Mouse (Mus musculus) bone marrow macrophage, adult 2 months (primary cell): ENCODE results near the gene Kcnk7.

ENCODE experiments used
- CTCF ChIP-seq: IDR thresholded peaks from 2 replicates; pipeline ENCODE4 v1.5.1; 2012; ENCODE audit warnings: low read depth, mild to moderate bottlenecking, low read length, moderate library complexity
- POLR2A ChIP-seq: IDR thresholded peaks from 2 replicates; pipeline ENCODE4 v1.6.1; 2012; ENCODE audit warnings: mild to moderate bottlenecking, low read depth, low read length, borderline replicate concordance

- TF ChIP-seq CTCF (no peak), POLR2A (no peak)
These were observed 38.7 kb upstream of the Kcnk7 start for GRCm38 (mm10) chr19:5665465-5665864.
